Mouse (Mus musculus): Measurements from ENCODE around the gene Hsd11b2. TPM values are rescaled to one million over a fixed set of nuclear protein-coding genes. Genes with fewer than 3 reads are reported as not detected.

The Hsd11b2 gene
- 0.74 TPM for polyA plus RNA-seq (2014; fragmentation: Illumina TruSeq; extraction: RNeasy Lipid Tissue Mini Kit (QIAGEN cat#74804); ENCODE audit: insufficient read depth, low read depth, low replicate concordance)

DNA sequence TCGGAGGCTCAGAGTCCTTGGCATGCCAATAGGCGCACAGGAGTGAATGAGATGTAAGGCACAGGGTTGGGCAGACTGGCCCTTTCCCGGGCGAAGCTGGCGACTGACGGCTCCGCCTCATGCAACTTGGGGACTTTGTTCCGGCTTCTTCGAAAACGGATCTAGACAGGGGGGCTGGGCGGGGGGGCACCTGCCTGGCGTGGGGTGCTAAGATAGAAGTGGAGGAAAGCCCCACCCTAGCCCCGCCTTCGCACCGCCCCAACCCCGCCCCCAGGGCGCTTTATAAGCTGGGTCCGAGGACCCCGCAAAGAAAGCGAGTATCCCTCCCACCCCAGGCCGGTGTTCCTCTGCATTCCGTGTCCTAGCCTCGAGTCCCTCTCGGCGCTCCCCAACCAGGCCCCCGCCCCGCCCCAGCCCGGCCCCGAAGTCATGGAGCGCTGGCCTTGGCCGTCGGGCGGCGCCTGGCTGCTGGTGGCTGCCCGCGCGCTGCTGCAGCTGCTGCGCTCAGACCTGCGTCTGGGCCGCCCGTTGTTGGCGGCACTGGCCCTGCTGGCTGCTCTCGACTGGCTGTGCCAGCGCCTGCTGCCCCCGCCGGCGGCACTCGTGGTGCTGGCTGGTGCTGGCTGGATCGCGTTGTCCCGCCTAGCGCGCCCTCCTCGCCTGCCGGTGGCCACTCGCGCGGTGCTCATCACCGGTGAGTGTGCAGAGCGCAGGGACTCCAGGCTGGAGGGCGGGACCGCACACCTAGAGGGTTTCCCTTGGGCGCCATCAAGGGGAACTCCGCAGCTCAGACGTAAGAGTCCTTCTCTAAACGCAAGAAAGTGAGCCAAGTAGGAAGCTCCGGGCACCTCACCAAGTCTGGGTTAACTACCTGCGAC is at the start of gene Hsd11b2:
TSS of gene Hsd11b2 (plus strand) at position 320 of the 878 bp plus-strand sequence.

DNA sequence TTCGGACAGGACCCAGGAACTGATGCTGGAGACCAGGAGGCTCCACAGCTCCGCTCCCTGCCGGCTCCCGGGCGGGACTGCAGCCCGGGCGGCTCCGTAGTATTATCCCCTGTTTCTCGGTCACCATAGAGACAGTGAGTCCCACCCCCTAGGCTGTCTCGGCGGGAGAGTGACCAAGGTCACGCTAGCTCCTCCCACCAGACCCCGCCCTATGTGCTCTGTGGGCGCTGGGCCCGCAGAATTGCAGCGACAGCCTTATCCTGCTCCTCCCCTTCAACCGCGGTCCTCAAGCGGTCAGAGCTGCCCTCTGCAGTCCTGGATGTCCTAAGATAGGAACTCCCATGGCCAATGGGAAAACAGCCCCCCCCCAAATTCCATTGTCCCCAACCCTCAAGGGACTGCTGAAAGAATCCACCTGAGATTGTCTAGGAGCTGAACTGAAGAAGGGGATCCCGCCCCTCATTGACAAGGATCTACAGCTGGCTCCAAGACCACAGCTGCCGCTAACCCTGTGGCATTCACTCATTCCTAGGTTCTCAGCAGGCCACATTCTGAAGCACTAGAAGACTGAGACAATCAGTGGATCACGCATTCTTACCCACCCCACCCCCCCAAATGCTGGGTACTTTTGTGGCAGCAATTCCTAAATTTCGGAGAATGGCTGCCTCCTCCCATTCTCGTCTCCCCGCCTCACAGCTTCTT is 47.1 kb upstream of the Hsd11b2 start, which contains the start of gene Tppp3:
TSS of gene Tppp3 (minus strand) at position 213 of the 702 bp plus-strand sequence.

DNA sequence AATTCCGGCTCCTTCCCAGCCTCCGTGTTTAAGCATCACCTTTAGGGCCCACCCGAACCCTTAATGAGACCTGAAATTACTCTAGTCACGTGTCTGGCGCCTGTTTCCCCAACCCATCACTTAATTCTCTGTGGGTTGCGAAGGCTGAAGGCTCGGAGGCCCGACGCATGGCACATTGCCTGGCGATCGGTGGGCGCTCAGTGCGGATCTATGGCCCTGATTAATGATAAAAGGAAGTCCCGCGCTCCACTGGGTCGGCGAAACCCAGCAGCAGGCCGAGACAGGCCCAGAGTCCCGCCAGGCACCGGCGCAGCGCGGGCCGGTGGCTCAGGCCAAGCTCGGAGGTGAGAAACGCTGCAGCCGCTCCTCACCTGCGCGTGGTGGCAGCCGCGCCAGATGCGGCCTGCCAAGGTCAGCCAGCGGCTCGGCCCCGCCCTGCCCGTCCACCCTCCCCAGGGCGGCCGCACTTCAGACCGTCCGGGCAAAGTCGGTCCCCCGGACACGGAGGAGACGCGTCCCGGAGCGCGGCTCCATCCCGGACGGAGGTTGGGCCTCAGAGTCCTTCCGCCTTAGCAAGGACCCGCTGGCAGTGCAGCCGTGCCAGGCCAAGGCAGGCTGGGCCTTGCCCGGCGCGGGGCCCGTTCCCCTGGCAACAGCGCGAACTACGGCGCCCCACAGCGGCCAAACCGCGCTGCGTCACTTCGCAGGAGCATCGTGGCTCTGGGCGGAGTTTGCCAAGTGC is 21.9 kb upstream of the Hsd11b2 start, which contains the start of gene Zdhhc1:
TSS of gene Zdhhc1 (minus strand) at position 464 of the 742 bp plus-strand sequence.

DNA sequence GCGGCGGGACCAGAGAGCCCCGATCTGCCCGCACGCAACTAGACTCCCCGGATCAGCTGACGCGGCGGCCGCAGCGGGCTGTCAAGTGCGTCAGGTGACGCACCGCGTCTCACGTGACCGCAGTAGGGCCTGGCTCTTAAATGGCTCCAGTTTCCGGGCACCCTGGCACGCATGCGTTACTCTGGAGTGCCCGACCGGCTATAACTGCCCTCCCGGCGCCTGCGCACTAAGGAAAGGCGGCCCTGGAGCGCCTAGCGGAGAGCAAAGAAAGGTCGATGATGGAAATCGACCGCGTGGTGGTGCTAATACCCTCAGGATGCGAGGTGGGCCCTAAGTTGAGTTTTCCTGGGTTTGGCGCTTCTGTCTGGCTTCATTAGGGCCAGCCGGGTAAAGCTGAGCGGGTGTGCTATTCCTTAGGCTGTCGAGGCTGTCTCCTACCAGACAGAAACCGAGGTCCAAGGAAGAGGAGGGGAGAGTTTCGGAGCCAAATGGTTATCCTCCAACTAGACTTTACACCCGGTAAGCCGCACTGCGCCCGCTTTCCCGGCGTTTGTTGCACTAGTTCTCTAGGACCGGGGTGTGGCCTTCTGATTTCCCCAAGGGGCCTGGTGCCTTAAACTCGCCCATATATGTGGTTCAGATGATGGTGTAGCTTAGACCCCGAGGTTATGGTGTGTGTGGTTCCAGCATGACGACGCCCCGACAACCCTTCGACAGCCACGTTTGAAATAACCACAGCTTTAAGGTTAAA is 47.6 kb downstream of the Hsd11b2 start, which contains the start of gene Atp6v0d1:
TSS of gene Atp6v0d1 (minus strand) at position 96 of the 751 bp plus-strand sequence.

Other genes starting within 250 kb of the Hsd11b2 start
- 7.8 TPM for gene Hsf4, start 249.0 kb upstream of the Hsd11b2 start, polyA plus RNA-seq (2014; fragmentation: Illumina TruSeq; extraction: RNeasy Lipid Tissue Mini Kit (QIAGEN cat#74804); ENCODE audit: insufficient read depth, low read depth, low replicate concordance)
- 8.8 TPM for gene Nol3, start 242.6 kb upstream of the Hsd11b2 start, polyA plus RNA-seq (2014; fragmentation: Illumina TruSeq; extraction: RNeasy Lipid Tissue Mini Kit (QIAGEN cat#74804); ENCODE audit: insufficient read depth, low read depth, low replicate concordance)
- 1.3 TPM for gene 4931428F04Rik, start 228.9 kb upstream of the Hsd11b2 start, polyA plus RNA-seq (2014; fragmentation: Illumina TruSeq; extraction: RNeasy Lipid Tissue Mini Kit (QIAGEN cat#74804); ENCODE audit: insufficient read depth, low read depth, low replicate concordance)
- gene Exoc3l, start 222.7 kb upstream of the Hsd11b2 start, polyA plus RNA-seq (2014; fragmentation: Illumina TruSeq; extraction: RNeasy Lipid Tissue Mini Kit (QIAGEN cat#74804); ENCODE audit: insufficient read depth, low read depth, low replicate concordance) = 11.1 TPM
- 36.6 TPM for gene E2f4, start 221.1 kb upstream of the Hsd11b2 start, polyA plus RNA-seq (2014; fragmentation: Illumina TruSeq; extraction: RNeasy Lipid Tissue Mini Kit (QIAGEN cat#74804); ENCODE audit: insufficient read depth, low read depth, low replicate concordance)
- gene Elmo3, start 213.2 kb upstream of the Hsd11b2 start, polyA plus RNA-seq (2014; fragmentation: Illumina TruSeq; extraction: RNeasy Lipid Tissue Mini Kit (QIAGEN cat#74804); ENCODE audit: insufficient read depth, low read depth, low replicate concordance) = 14.7 TPM
- gene Lrrc29, start 192.5 kb upstream of the Hsd11b2 start, polyA plus RNA-seq (2014; fragmentation: Illumina TruSeq; extraction: RNeasy Lipid Tissue Mini Kit (QIAGEN cat#74804); ENCODE audit: insufficient read depth, low read depth, low replicate concordance) = 1.3 TPM
- gene Tmem208, start 192.4 kb upstream of the Hsd11b2 start, polyA plus RNA-seq (2014; fragmentation: Illumina TruSeq; extraction: RNeasy Lipid Tissue Mini Kit (QIAGEN cat#74804); ENCODE audit: insufficient read depth, low read depth, low replicate concordance) = 113 TPM
- 28.9 TPM for gene Fhod1, start 170.8 kb upstream of the Hsd11b2 start, polyA plus RNA-seq (2014; fragmentation: Illumina TruSeq; extraction: RNeasy Lipid Tissue Mini Kit (QIAGEN cat#74804); ENCODE audit: insufficient read depth, low read depth, low replicate concordance)
- gene Slc9a5, start 169.9 kb upstream of the Hsd11b2 start, polyA plus RNA-seq (2014; fragmentation: Illumina TruSeq; extraction: RNeasy Lipid Tissue Mini Kit (QIAGEN cat#74804); ENCODE audit: insufficient read depth, low read depth, low replicate concordance) = 1.9 TPM
- 0.29 TPM for gene Plekhg4, start 145.5 kb upstream of the Hsd11b2 start, polyA plus RNA-seq (2014; fragmentation: Illumina TruSeq; extraction: RNeasy Lipid Tissue Mini Kit (QIAGEN cat#74804); ENCODE audit: insufficient read depth, low read depth, low replicate concordance)
- 0.21 TPM for gene Kctd19, start 105.3 kb upstream of the Hsd11b2 start, polyA plus RNA-seq (2014; fragmentation: Illumina TruSeq; extraction: RNeasy Lipid Tissue Mini Kit (QIAGEN cat#74804); ENCODE audit: insufficient read depth, low read depth, low replicate concordance)
- gene Lrrc36, start 105.2 kb upstream of the Hsd11b2 start, polyA plus RNA-seq (2014; fragmentation: Illumina TruSeq; extraction: RNeasy Lipid Tissue Mini Kit (QIAGEN cat#74804); ENCODE audit: insufficient read depth, low read depth, low replicate concordance) = 6.2 TPM
- gene Tppp3, start 47.2 kb upstream of the Hsd11b2 start, polyA plus RNA-seq (2014; fragmentation: Illumina TruSeq; extraction: RNeasy Lipid Tissue Mini Kit (QIAGEN cat#74804); ENCODE audit: insufficient read depth, low read depth, low replicate concordance) = 588 TPM
- gene Zdhhc1, start 21.9 kb upstream of the Hsd11b2 start, polyA plus RNA-seq (2014; fragmentation: Illumina TruSeq; extraction: RNeasy Lipid Tissue Mini Kit (QIAGEN cat#74804); ENCODE audit: insufficient read depth, low read depth, low replicate concordance) = 33.8 TPM
- 95.5 TPM for gene Atp6v0d1, start 47.3 kb downstream of the Hsd11b2 start, polyA plus RNA-seq (2014; fragmentation: Illumina TruSeq; extraction: RNeasy Lipid Tissue Mini Kit (QIAGEN cat#74804); ENCODE audit: insufficient read depth, low read depth, low replicate concordance)
- 24.7 TPM for gene Ripor1, start 86.5 kb downstream of the Hsd11b2 start, polyA plus RNA-seq (2014; fragmentation: Illumina TruSeq; extraction: RNeasy Lipid Tissue Mini Kit (QIAGEN cat#74804); ENCODE audit: insufficient read depth, low read depth, low replicate concordance)
- 25.0 TPM for gene Ctcf, start 117.8 kb downstream of the Hsd11b2 start, polyA plus RNA-seq (2014; fragmentation: Illumina TruSeq; extraction: RNeasy Lipid Tissue Mini Kit (QIAGEN cat#74804); ENCODE audit: insufficient read depth, low read depth, low replicate concordance)
- gene Agrp, start 118.6 kb downstream of the Hsd11b2 start, polyA plus RNA-seq (2014; fragmentation: Illumina TruSeq; extraction: RNeasy Lipid Tissue Mini Kit (QIAGEN cat#74804); ENCODE audit: insufficient read depth, low read depth, low replicate concordance) = 4.4 TPM
- gene Carmil2, start 167.5 kb downstream of the Hsd11b2 start, polyA plus RNA-seq (2014; fragmentation: Illumina TruSeq; extraction: RNeasy Lipid Tissue Mini Kit (QIAGEN cat#74804); ENCODE audit: insufficient read depth, low read depth, low replicate concordance) = 2.7 TPM
- gene Acd, start 182.3 kb downstream of the Hsd11b2 start, polyA plus RNA-seq (2014; fragmentation: Illumina TruSeq; extraction: RNeasy Lipid Tissue Mini Kit (QIAGEN cat#74804); ENCODE audit: insufficient read depth, low read depth, low replicate concordance) = 22.3 TPM
- 12.1 TPM for gene Pard6a, start 182.4 kb downstream of the Hsd11b2 start, polyA plus RNA-seq (2014; fragmentation: Illumina TruSeq; extraction: RNeasy Lipid Tissue Mini Kit (QIAGEN cat#74804); ENCODE audit: insufficient read depth, low read depth, low replicate concordance)
- not detected for gene 4933405L10Rik, start 188.9 kb downstream of the Hsd11b2 start, polyA plus RNA-seq (2014; fragmentation: Illumina TruSeq; extraction: RNeasy Lipid Tissue Mini Kit (QIAGEN cat#74804); ENCODE audit: insufficient read depth, low read depth, low replicate concordance)
- gene Enkd1, start 189.5 kb downstream of the Hsd11b2 start, polyA plus RNA-seq (2014; fragmentation: Illumina TruSeq; extraction: RNeasy Lipid Tissue Mini Kit (QIAGEN cat#74804); ENCODE audit: insufficient read depth, low read depth, low replicate concordance) = 4.8 TPM
- 9.4 TPM for gene Gfod2, start 239.9 kb downstream of the Hsd11b2 start, polyA plus RNA-seq (2014; fragmentation: Illumina TruSeq; extraction: RNeasy Lipid Tissue Mini Kit (QIAGEN cat#74804); ENCODE audit: insufficient read depth, low read depth, low replicate concordance)